Mouse (Mus musculus): ENCODE results near the gene Prickle1. TPM values are rescaled to one million over a fixed set of nuclear protein-coding genes. Genes with fewer than 3 reads are reported as not detected.

The Prickle1 gene
- polyA plus RNA-seq, 1 experiment, result 4.0 TPM

DNA sequence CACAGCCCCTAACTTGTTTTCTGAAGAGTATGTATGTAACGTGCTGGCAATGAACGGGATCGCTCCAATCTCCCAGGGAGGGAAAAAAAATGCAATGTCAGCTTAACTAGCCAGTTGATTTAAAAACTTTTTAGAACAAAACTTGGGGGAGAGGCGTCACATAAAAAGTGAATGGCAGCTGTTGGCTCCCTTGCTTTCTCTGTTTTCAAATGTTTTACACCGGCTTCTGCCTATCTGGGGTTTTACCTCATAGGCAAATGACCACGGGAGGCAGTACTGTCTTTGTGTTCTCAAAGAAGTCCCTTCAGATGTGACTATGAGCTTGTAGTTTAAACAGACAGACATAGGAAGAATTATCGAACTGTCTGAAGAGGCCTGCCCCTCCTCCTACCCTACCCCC is 4.3 kb downstream of the Prickle1 start:
- 67% methylated on average over 7 of the region's 7 CpGs for WGBS
- Histone ChIP-seq H3K27ac (ENCODE audit: control insufficient read depth, insufficient read depth, low read depth, low read length, poor library complexity) (no peak overlapping the region), H3K4me1 (ENCODE audit: control insufficient read depth, insufficient read depth, low read length) (peaks cover 1% of the 10 kb centered on the region), H3K4me3 (replicated peaks; ENCODE audit: control insufficient read depth, low read depth, low read length) (no peak overlapping the region)
- no peak for TF ChIP-seq POLR2A (IDR thresholded peaks at IDR 0.05; ENCODE audit: borderline replicate concordance, control insufficient read depth, low read depth, low read length)
- TF ChIP-seq CTCF (IDR thresholded peaks at IDR 0.05; ENCODE audit: control insufficient read depth, insufficient read depth, low read length), result no peak

DNA sequence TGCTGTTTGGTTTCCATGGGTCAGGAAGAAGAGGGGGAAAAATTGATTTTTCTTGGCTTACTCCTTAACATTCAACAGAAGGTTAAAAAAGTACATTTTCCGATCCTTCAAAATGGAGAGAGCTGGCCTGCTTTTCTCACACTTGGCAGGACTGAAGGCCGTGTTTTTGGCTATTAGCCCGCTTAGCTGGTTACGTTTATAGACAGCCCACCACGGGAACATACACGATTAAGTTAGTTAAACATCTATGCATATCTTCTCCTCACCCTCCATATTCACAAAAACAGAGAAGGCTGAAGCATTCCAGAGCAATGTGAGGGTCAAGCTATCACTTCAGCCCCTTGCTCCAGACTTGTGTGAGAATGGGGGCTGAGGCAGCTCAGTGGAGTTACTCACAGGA is 7.3 kb downstream of the Prickle1 start:
- WGBS, result 84% methylated on average over 6 of the region's 6 CpGs
- TF ChIP-seq CTCF (IDR thresholded peaks at IDR 0.05; ENCODE audit: control insufficient read depth, insufficient read depth, low read length), result no peak
- TF ChIP-seq POLR2A (IDR thresholded peaks at IDR 0.05; ENCODE audit: borderline replicate concordance, control insufficient read depth, low read depth, low read length), result no peak
- H3K4me1 ChIP-seq (ENCODE audit: control insufficient read depth, insufficient read depth, low read length), result no peaks in the 10 kb centered on the region
- H3K4me3 ChIP-seq (replicated peaks; ENCODE audit: control insufficient read depth, low read depth, low read length), result no peak overlapping the region
- no peak overlapping the region for H3K27ac ChIP-seq (ENCODE audit: control insufficient read depth, insufficient read depth, low read depth, low read length, poor library complexity)

DNA sequence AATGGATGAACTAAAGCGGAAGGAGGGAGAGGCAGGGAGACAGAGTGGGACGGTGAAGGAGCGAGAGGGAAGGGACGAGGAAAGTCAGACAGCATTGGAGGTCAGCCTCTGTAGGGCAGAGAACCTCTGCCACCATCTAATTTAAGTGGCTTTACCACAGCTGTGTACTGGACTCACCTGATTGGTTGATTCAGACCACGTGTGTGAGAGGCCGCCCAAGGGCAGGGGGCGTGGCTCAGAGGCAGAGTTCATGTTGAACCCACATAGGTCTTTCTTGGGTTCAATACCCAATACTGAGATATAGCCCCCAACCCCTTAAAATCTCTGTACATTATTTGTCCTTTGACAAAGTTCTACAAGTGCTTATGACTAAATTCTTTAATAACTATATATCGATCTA is 8.0 kb downstream of the Prickle1 start:
- H3K4me1 ChIP-seq (ENCODE audit: control insufficient read depth, insufficient read depth, low read length), result no peaks in the 10 kb centered on the region
- WGBS, result 87% methylated on average over 8 of the region's 8 CpGs
- H3K27ac ChIP-seq (ENCODE audit: control insufficient read depth, insufficient read depth, low read depth, low read length, poor library complexity), result no peak overlapping the region
- H3K4me3 ChIP-seq (replicated peaks; ENCODE audit: control insufficient read depth, low read depth, low read length), result no peak overlapping the region
- TF ChIP-seq CTCF (IDR thresholded peaks at IDR 0.05; ENCODE audit: control insufficient read depth, insufficient read depth, low read length) (no peak), POLR2A (IDR thresholded peaks at IDR 0.05; ENCODE audit: borderline replicate concordance, control insufficient read depth, low read depth, low read length) (no peak)

DNA sequence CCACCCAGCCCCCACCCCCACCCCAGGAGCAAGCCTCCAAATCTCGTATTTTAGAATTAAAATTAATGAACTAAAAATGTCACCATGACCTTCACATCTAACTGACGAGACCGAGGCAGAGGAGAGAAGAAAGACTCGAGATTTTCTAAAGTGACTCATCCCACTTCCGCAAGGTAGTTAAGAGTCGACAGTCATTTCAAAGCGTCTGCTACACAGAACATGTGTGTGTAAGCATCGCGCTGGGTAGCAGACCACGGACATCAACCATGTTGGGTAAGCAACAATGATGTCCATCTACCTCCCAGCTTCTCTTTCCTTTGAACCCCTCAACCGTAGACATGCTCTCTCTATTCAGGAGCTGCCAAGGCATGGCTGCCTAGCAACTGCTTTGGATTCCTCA is 12.6 kb downstream of the Prickle1 start:
- 87% methylated on average over 11 of the region's 11 CpGs for WGBS
- Histone ChIP-seq H3K4me1 (ENCODE audit: control insufficient read depth, insufficient read depth, low read length) (no peaks in the 10 kb centered on the region), H3K27ac (ENCODE audit: control insufficient read depth, insufficient read depth, low read depth, low read length, poor library complexity) (no peak overlapping the region), H3K4me3 (replicated peaks; ENCODE audit: control insufficient read depth, low read depth, low read length) (no peak overlapping the region)
- no peak for TF ChIP-seq CTCF (IDR thresholded peaks at IDR 0.05; ENCODE audit: control insufficient read depth, insufficient read depth, low read length)
- no peak for TF ChIP-seq POLR2A (IDR thresholded peaks at IDR 0.05; ENCODE audit: borderline replicate concordance, control insufficient read depth, low read depth, low read length)

DNA sequence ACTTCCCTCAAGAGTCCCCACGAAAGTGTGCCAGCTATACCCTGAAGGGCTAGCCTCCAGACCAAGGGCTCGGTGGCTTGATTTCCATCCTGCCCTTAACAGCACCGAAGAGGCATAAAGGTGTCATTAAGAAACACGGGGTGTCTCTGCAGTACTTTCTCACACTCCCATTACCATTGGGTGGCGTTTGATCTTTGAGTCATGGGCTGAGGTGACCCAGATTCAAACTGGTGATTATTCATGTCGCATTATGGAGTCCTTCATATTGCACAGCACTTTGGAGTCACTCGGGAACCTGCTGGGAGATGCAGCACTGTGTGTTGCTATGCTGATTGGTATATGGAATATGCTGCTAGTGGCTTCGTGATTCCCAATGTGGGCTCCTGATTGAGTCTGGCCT is 14.0 kb downstream of the Prickle1 start:
- Histone ChIP-seq H3K27ac (ENCODE audit: control insufficient read depth, insufficient read depth, low read depth, low read length, poor library complexity) (no peak overlapping the region), H3K4me3 (replicated peaks; ENCODE audit: control insufficient read depth, low read depth, low read length) (no peak overlapping the region), H3K4me1 (ENCODE audit: control insufficient read depth, insufficient read depth, low read length) (no peaks in the 10 kb centered on the region; the same call in 1 of the 2 replicates)
- TF ChIP-seq CTCF (IDR thresholded peaks at IDR 0.05; ENCODE audit: control insufficient read depth, insufficient read depth, low read length) (no peak), POLR2A (IDR thresholded peaks at IDR 0.05; ENCODE audit: borderline replicate concordance, control insufficient read depth, low read depth, low read length) (no peak)
- 80% methylated on average over 8 of the region's 8 CpGs for WGBS

DNA sequence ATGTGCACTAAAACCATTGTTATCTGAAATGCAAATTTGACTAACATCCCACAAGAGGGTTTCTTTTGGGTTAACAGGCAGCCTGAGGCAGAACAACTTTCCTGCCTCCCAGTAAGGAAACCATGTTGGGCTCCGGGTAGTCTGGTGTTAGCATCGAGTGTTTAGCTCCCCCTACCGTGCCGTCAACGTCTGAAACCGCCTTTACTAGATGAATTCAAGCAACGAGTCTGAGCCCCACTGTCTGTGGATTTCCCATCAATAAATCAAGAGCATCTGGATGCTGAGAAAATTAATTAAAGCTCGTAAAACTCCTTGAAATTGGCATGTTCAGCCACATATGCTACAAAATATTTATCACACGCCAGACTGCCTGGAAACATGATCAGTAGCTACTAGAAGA is 15.8 kb downstream of the Prickle1 start:
- H3K4me3 ChIP-seq (replicated peaks; ENCODE audit: control insufficient read depth, low read depth, low read length), result no peak overlapping the region
- 60% methylated on average over 9 of the region's 9 CpGs for WGBS
- no peak overlapping the region for H3K27ac ChIP-seq (ENCODE audit: control insufficient read depth, insufficient read depth, low read depth, low read length, poor library complexity)
- TF ChIP-seq POLR2A (IDR thresholded peaks at IDR 0.05; ENCODE audit: borderline replicate concordance, control insufficient read depth, low read depth, low read length) (no peak), CTCF (IDR thresholded peaks at IDR 0.05; ENCODE audit: control insufficient read depth, insufficient read depth, low read length) (no peak)
- no peaks in the 10 kb centered on the region; the same call in 1 of the 2 replicates for H3K4me1 ChIP-seq (ENCODE audit: control insufficient read depth, insufficient read depth, low read length)

DNA sequence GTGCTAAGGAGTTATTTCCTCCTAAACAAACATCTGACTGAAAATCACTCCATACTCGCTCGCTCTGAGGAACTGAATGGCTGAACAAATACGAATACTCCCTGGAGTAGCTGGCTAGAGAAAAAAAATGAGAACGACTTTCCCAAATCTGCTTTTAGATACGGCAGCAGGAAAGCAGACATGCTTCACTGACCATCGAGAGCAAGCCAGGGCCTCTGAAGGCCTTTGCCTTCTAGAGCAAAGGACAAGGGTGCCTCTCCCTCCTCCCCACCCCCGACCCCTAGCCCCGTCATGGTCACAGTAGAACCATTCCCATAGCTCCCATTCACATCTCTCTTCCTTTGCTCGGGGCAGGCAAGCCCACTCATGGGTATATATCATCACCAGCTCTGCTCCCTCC is 16.6 kb downstream of the Prickle1 start:
- WGBS, result 80% methylated on average over 9 of the region's 9 CpGs
- H3K4me3 ChIP-seq (replicated peaks; ENCODE audit: control insufficient read depth, low read depth, low read length), result no peak overlapping the region
- no peak overlapping the region for H3K27ac ChIP-seq (ENCODE audit: control insufficient read depth, insufficient read depth, low read depth, low read length, poor library complexity)
- TF ChIP-seq CTCF (IDR thresholded peaks at IDR 0.05; ENCODE audit: control insufficient read depth, insufficient read depth, low read length), result no peak
- no peak for TF ChIP-seq POLR2A (IDR thresholded peaks at IDR 0.05; ENCODE audit: borderline replicate concordance, control insufficient read depth, low read depth, low read length)
- no peaks in the 10 kb centered on the region; the same call in 1 of the 2 replicates for H3K4me1 ChIP-seq (ENCODE audit: control insufficient read depth, insufficient read depth, low read length)

DNA sequence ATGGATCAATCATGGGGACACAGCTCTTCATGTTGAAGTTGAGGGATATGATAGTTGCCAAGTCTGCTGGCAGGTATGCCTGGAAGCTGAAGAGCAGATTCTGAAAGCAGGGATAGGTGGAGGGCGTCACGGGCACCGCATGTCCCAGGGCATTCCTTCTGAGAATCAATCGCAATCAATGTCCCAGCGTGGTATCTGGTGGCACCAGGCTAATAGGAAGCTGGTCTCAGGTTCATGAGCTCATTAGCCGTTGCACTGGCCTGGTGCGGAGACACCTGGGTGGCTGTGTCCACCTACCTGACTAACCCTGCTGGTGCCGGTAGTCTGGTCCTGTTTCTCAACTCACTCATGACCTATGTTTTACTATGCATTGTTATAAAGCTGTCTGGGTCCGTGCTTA is 19.3 kb downstream of the Prickle1 start:
- Histone ChIP-seq H3K4me3 (replicated peaks; ENCODE audit: control insufficient read depth, low read depth, low read length) (no peak overlapping the region), H3K27ac (ENCODE audit: control insufficient read depth, insufficient read depth, low read depth, low read length, poor library complexity) (no peak overlapping the region), H3K4me1 (ENCODE audit: control insufficient read depth, insufficient read depth, low read length) (no peaks in the 10 kb centered on the region; the same call in 1 of the 2 replicates)
- WGBS, result 78% methylated on average over 9 of the region's 9 CpGs
- TF ChIP-seq CTCF (IDR thresholded peaks at IDR 0.05; ENCODE audit: control insufficient read depth, insufficient read depth, low read length), result no peak
- TF ChIP-seq POLR2A (IDR thresholded peaks at IDR 0.05; ENCODE audit: borderline replicate concordance, control insufficient read depth, low read depth, low read length), result no peak

DNA sequence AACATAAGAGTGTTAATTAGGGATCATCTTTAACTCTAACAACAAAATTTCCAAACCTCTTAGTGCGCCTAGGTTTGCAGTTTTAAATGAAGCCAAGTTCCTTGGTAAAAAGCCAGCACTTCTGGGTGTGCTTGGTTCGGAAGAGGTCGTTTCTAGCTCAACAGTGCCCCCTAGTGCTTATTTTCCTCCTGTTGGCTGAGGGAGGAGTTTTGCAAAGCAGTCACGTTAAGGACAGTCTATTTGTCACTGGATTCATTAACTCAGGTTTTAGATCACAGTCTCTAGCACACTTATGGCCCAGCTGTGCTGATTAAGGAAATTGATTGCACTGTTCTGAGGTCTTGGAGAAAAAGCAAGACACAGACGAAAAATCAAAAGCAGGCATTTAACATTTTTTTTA is 19.8 kb downstream of the Prickle1 start:
- H3K4me3 ChIP-seq (replicated peaks; ENCODE audit: control insufficient read depth, low read depth, low read length), result no peak overlapping the region
- H3K27ac ChIP-seq (ENCODE audit: control insufficient read depth, insufficient read depth, low read depth, low read length, poor library complexity), result no peak overlapping the region
- TF ChIP-seq POLR2A (IDR thresholded peaks at IDR 0.05; ENCODE audit: borderline replicate concordance, control insufficient read depth, low read depth, low read length), result no peak
- TF ChIP-seq CTCF (IDR thresholded peaks at IDR 0.05; ENCODE audit: control insufficient read depth, insufficient read depth, low read length), result peak; percentile 50
- WGBS, result 15% methylated on average over 5 of the region's 5 CpGs
- H3K4me1 ChIP-seq (ENCODE audit: control insufficient read depth, insufficient read depth, low read length), result no peaks in the 10 kb centered on the region; the same call in 1 of the 2 replicates
